Comparison of ENCODE assay signal across 8 mouse cellular contexts in the genomic region with DNA sequence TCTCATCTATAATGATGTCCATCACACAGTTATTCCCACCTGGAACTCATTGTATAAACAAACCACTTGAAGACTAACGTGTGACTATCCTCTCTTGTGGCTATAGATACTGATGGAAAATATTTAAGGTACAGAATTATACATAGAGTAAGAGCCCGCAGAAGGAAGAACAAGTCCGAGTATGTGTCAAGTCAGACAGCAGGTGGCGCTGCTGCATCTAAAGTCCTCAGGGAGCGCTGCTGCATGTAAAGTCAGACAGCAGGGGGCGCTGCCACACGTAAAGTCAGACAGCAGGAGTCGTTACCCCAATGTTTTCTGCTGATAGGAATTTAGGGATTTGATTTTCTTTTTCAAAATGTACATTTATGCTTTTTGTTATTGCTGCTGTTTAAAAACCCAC. TPM values are rescaled to one million over a fixed set of nuclear protein-coding genes. Genes with fewer than 3 reads are reported as not detected.
DNase-seq lines count a peak whose midpoint lies in the region; ATAC-seq lines count a peak whose summit lies in the region.

No protein-coding gene starts in this region.

- no peak overlapping the region for H3K27ac ChIP-seq in hindbrain, embryonic 10.5 days
- no peak overlapping the region for H3K27ac ChIP-seq in hindbrain, embryonic 12.5 days
- H3K27ac ChIP-seq in forebrain, embryonic 15.5 days (replicated peaks) = no peak overlapping the region
- no peak overlapping the region for H3K27ac ChIP-seq in hindbrain, embryonic 16.5 days (ENCODE audit: low read depth, low read length)
- H3K27ac ChIP-seq in midbrain, embryonic 14.5 days (replicated peaks; ENCODE audit: low read depth, low read length) = no peak overlapping the region

- H3K4me2 ChIP-seq in hindbrain, embryonic 12.5 days (replicated peaks) = no peak overlapping the region
- no peak overlapping the region for H3K4me2 ChIP-seq in forebrain, embryonic 15.5 days (replicated peaks)
- no peak overlapping the region for H3K4me2 ChIP-seq in hindbrain, embryonic 16.5 days (ENCODE audit: low read length)
- no peak overlapping the region for H3K4me2 ChIP-seq in midbrain, embryonic 14.5 days (ENCODE audit: low read length)

- H3K4me1 ChIP-seq in hindbrain, embryonic 10.5 days (replicated peaks) = no peaks in the 10 kb centered on the region
- H3K4me1 ChIP-seq in hindbrain, embryonic 12.5 days = no peaks in the 10 kb centered on the region
- H3K4me1 ChIP-seq in forebrain, embryonic 15.5 days = no peaks in the 10 kb centered on the region
- no peaks in the 10 kb centered on the region for H3K4me1 ChIP-seq in hindbrain, embryonic 16.5 days (ENCODE audit: control insufficient read depth, insufficient read depth, low read depth, low read length)
- no peaks in the 10 kb centered on the region for H3K4me1 ChIP-seq in midbrain, embryonic 14.5 days (ENCODE audit: control insufficient read depth, insufficient read depth, low read length)

- no peaks in the 10 kb centered on the region for H3K9me3 ChIP-seq in hindbrain, embryonic 10.5 days
- H3K9me3 ChIP-seq in hindbrain, embryonic 12.5 days (replicated peaks) = no peaks in the 10 kb centered on the region
- H3K9me3 ChIP-seq in forebrain, embryonic 15.5 days = no peaks in the 10 kb centered on the region
- no peaks in the 10 kb centered on the region for H3K9me3 ChIP-seq in hindbrain, embryonic 16.5 days (ENCODE audit: control insufficient read depth, low read length)
- no peaks in the 10 kb centered on the region for H3K9me3 ChIP-seq in midbrain, embryonic 14.5 days (ENCODE audit: control insufficient read depth, low read length)

- no peak for ATAC-seq in hindbrain, embryonic 12.5 days (ENCODE audit: low FRiP score)
- peak; percentile 60; the same call in 1 of the 2 replicates for ATAC-seq in forebrain, embryonic 15.5 days (replicated peaks)
- ATAC-seq in hindbrain, embryonic 16.5 days = 0 out of 2 replicates have a peak, but pooled peaks have one; percentile 30
- ATAC-seq in midbrain, embryonic 14.5 days (ENCODE audit: low FRiP score, low TSS enrichment) = peak; percentile 34; the same call in 1 of the 2 replicates

- H3K27me3 ChIP-seq in hindbrain, embryonic 10.5 days (ENCODE audit: insufficient read depth, poor library complexity, severe bottlenecking) = no peaks in the 10 kb centered on the region
- H3K27me3 ChIP-seq in hindbrain, embryonic 12.5 days = no peaks in the 10 kb centered on the region
- H3K27me3 ChIP-seq in forebrain, embryonic 15.5 days = no peaks in the 10 kb centered on the region
- H3K27me3 ChIP-seq in hindbrain, embryonic 16.5 days (replicated peaks; ENCODE audit: control insufficient read depth, insufficient read depth, low read length) = no peaks in the 10 kb centered on the region
- H3K27me3 ChIP-seq in midbrain, embryonic 14.5 days (ENCODE audit: control insufficient read depth, insufficient read depth, low read length) = peaks cover 2% of the 10 kb centered on the region; the same call in 1 of the 2 replicates

- no peak overlapping the region for H3K4me3 ChIP-seq in hindbrain, embryonic 10.5 days
- H3K4me3 ChIP-seq in hindbrain, embryonic 12.5 days = no peak overlapping the region
- no peak overlapping the region for H3K4me3 ChIP-seq in forebrain, embryonic 15.5 days
- H3K4me3 ChIP-seq in hindbrain, embryonic 16.5 days (ENCODE audit: low read length) = no peak overlapping the region
- H3K4me3 ChIP-seq in midbrain, embryonic 14.5 days (replicated peaks; ENCODE audit: low read depth, low read length) = no peak overlapping the region

- no peaks in the 10 kb centered on the region for H3K36me3 ChIP-seq in hindbrain, embryonic 10.5 days
- no peaks in the 10 kb centered on the region for H3K36me3 ChIP-seq in hindbrain, embryonic 12.5 days
- H3K36me3 ChIP-seq in forebrain, embryonic 15.5 days = no peaks in the 10 kb centered on the region
- no peaks in the 10 kb centered on the region for H3K36me3 ChIP-seq in hindbrain, embryonic 16.5 days (ENCODE audit: control insufficient read depth, insufficient read depth, low read length)
- H3K36me3 ChIP-seq in midbrain, embryonic 14.5 days (ENCODE audit: control insufficient read depth, insufficient read depth, low read length) = no peaks in the 10 kb centered on the region

- 6% methylated on average over 8 of the region's 8 CpGs for WGBS in hindbrain, embryonic 10.5 days
- 10% methylated on average over 8 of the region's 8 CpGs for WGBS in hindbrain, embryonic 12.5 days
- 5% methylated on average over 8 of the region's 8 CpGs for WGBS in forebrain, embryonic 15.5 days
- WGBS in hindbrain, embryonic 16.5 days = 5% methylated on average over 8 of the region's 8 CpGs
- 7% methylated on average over 8 of the region's 8 CpGs for WGBS in midbrain, embryonic 14.5 days

- H3K9ac ChIP-seq in hindbrain, embryonic 12.5 days = no peak overlapping the region
- no peak overlapping the region for H3K9ac ChIP-seq in forebrain, embryonic 15.5 days (replicated peaks)
- H3K9ac ChIP-seq in hindbrain, embryonic 16.5 days (ENCODE audit: low read depth, low read length) = no peak overlapping the region
- no peak overlapping the region for H3K9ac ChIP-seq in midbrain, embryonic 14.5 days (replicated peaks; ENCODE audit: low read length)

- DNase-seq in hindbrain, embryonic 10.5 days (ENCODE audit: low spot score) = peak; percentile 87
- DNase-seq in c-Kit-positive CD71-positive TER-119-positive erythroid progenitor cells, embryonic 14.5 days (ENCODE audit: low spot score) = peak; percentile 89
- DNase-seq in left cerebral cortex, adult 9 months (ENCODE audit: low spot score in 2 of 2) = peak; percentile 57 to 94
- peak; percentile 95 for DNase-seq in midbrain, embryonic 14.5 days
- DNase-seq in spleen, postnatal 36 days (ENCODE audit: low spot score in 2 of 2) = peak; percentile 77 to 82

RNA-seq across cellular contexts. Expression of gene Opalin, which starts 5.4 kb away (rescaled TPM):
- not detected in 2 replicates for polyA plus RNA-seq in hindbrain, embryonic 10.5 days (2016; fragmentation: Nextera tagmentation; extraction: Ambion mirVana)
- not detected in 2 replicates for polyA plus RNA-seq in hindbrain, embryonic 12.5 days (2016; fragmentation: Nextera tagmentation; extraction: Ambion mirVana)
- not detected in 2 replicates for polyA plus RNA-seq in forebrain, embryonic 15.5 days (2015; fragmentation: Nextera tagmentation; extraction: Ambion mirVana)
- not detected in 2 replicates for polyA plus RNA-seq in hindbrain, embryonic 16.5 days (2015; fragmentation: Nextera tagmentation; extraction: Ambion mirVana)
- polyA plus RNA-seq in midbrain, embryonic 14.5 days (2014; fragmentation: Nextera tagmentation; extraction: Ambion mirVana) = not detected in 2 replicates

RNA-seq across cellular contexts. Expression of gene Dntt, which starts 42.4 kb away (rescaled TPM):
- polyA plus RNA-seq in hindbrain, embryonic 10.5 days (2016; fragmentation: Nextera tagmentation; extraction: Ambion mirVana) = not detected in 2 replicates
- 0.14 TPM in 1 of 2 replicates, not detected in the other for polyA plus RNA-seq in hindbrain, embryonic 12.5 days (2016; fragmentation: Nextera tagmentation; extraction: Ambion mirVana)
- not detected in 2 replicates for polyA plus RNA-seq in forebrain, embryonic 15.5 days (2015; fragmentation: Nextera tagmentation; extraction: Ambion mirVana)
- 0.10 TPM in 1 of 2 replicates, not detected in the other for polyA plus RNA-seq in hindbrain, embryonic 16.5 days (2015; fragmentation: Nextera tagmentation; extraction: Ambion mirVana)
- polyA plus RNA-seq in midbrain, embryonic 14.5 days (2014; fragmentation: Nextera tagmentation; extraction: Ambion mirVana) = 0.17 and 0.18 TPM in 2 replicates
